Mouse (Mus musculus): ENCODE data around the gene Tnip2.
A peak's percentile ranks its signal among the peaks of the same experiment; 100 is the strongest.

Tnip2 gene

DNA sequence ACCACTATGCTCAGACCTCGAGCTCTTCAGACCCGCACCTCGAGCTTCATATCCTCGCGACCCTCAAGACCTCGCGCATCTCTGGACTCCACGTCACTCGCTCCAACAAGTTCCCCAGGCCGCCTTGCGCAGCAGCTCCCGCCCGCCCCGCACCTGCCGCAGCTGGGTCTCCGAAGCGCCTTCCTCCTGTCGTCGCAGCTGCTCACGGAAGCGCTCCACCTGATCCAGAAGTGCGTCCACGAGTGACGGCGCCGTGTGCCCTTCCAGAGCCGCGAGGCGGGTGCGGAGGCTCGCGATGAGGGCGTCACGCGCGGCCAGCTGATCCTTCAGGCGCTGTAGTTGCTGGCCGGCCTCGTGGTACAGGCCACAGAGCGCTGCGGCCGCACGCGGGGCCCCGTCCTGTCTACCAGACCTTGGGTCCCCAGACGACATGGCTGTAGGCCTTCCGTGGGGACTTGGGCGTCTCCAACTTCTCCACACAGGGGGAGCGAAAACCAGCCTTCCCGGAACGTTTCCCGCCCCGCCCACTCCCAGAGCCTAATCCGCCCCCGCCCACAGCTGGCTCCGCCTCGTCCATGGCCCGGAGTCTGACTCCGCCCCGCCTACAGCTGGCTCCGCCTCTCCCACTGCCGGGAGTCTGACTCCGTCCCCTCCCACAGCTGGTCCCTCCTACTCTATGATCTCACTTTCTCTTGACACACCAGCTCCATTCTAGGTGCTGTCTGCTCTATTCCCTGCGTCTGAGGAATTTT lies at the start of gene Tnip2:
TSS of gene Tnip2 (minus strand) at position 526 of the 752 bp plus-strand sequence.
- DNase-seq = peak; percentile 99

- no peak for DNase-seq
Measured at GRCm38 (mm10) chr5:34551821-34552220, 38.0 kb upstream of the Tnip2 start.

DNA sequence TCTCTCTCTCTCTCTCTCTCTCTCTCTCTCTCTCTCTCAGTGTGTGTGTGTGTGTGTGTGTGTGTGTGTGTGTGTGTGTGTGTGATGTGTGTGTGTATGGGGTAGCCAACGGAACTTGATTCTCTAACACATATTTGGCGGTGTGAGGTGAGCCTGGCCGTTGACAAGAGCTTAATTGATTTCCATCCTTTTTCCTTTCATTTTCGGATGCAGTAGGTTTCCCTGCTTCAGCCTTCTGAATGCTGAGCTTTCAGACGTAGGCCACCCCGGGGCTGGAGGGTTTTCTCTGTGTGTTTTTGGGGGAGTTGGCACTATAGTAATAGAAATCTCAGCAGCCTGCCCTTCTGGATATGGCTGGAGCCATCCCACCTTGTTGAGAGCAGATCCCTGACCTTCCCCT lies 36.5 kb upstream of the Tnip2 start:
- no peak for DNase-seq

DNA sequence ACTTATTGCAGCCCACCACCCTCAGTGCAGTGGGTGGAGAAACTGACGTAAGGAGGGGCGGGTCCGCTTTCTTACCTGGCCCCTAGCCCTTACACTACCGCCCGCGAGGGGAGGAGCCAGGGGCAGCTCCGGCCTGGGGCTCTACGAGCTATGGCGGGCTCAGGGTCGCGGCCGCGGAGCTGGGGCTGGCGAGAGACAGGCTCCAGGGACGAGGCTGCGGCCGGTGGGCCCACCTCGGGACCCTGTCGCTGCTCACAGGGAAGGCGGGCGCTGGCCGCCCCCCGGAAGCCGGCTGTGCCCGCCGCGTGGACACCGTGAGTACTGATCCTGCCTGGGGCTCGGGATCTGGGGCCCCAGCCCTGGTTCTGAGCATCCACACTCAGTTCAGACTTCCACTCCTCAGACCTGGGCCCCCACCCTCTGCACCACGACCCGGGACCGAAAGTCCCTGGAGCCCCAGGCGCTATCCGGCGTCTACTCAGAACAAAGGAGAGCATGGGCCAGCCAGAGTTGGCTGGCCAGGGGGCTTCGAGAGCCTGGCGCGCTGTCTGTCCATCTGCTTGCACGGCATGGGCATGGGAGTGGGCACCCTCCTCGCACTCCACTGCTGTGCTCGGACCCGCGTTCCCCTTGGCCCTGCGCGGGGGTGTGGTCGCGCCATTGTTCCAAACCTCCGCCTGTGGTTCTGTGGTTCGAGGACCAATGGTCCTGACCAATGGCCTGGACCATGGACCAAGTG lies 35.9 kb upstream of the Tnip2 start:
- DNase-seq = peak; percentile 61

GRCm38 (mm10) chr5:34549135-34549482 lies 35.3 kb upstream of the Tnip2 start:
- no peak for DNase-seq

GRCm38 (mm10) chr5:34547410-34547809 lies 33.6 kb upstream of the Tnip2 start:
- DNase-seq = peak; percentile 59

- no peak for DNase-seq
Measured at GRCm38 (mm10) chr5:34543114-34543513, 29.3 kb upstream of the Tnip2 start.

DNA sequence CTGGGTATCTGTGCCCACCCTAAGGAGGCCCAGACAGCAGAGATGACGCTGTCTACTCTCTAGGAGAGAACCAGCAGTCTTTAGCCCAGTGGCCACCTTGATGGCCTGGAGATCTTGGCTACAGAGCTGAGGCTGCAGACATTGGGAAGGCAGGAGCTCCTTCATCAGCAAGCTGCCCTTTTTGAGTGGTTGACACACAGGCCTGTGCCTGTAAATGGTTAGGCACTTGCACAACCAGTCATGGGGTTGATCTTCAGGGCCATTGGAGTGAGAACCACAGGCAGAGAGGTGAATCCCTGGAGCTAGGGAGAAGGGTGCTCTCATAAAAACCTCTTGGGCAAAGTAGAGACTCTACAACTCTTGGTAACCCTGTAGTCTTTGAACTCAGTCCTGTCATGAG lies 28.4 kb upstream of the Tnip2 start:
- DNase-seq = no peak

GRCm38 (mm10) chr5:34539121-34539520 lies 25.3 kb upstream of the Tnip2 start:
- DNase-seq = no peak

DNA sequence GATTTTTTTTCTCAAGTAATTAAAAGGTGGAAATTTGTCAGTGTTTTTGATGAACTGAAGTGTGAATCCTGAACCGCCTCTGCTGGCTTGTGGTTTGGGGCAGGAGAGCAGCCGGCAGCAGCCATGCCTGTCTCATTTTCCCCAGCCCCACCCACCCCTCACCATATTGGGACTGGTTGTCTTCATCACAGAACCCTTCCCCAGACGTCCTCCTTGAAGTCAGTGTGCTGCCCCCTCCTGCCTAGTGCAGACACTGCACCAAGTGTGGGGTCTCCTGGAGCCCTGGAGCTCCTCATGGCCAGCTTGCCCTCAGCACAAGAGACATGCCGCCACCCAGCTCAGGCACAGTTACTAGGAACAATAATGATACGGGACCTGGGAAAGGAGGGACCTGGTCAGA lies 24.7 kb upstream of the Tnip2 start:
- DNase-seq = no peak

DNA sequence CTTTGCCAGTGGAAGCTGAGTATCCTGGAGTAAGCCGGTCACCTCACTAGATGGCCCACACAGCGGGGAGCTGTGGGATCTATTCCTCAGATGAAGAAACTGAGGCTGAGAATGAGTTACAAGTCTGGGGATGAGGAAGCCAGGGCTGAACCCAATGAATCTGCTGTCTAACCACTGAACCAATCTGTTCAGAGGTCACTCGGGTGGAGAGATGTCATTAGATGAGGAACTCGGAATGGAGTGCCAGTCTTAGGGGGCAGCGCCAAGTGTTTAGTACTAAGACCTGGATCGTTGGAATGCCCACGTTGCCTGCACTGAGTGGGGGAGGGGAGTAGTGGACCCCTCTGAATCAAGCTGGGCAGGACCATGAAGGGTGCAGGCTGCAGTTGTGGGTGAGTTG lies 24.3 kb upstream of the Tnip2 start:
- DNase-seq = no peak

- DNase-seq = no peak
Measured at GRCm38 (mm10) chr5:34535831-34536230, 22.0 kb upstream of the Tnip2 start.

GRCm38 (mm10) chr5:34534776-34535581 lies 21.2 kb upstream of the Tnip2 start:
- DNase-seq = no peak

DNA sequence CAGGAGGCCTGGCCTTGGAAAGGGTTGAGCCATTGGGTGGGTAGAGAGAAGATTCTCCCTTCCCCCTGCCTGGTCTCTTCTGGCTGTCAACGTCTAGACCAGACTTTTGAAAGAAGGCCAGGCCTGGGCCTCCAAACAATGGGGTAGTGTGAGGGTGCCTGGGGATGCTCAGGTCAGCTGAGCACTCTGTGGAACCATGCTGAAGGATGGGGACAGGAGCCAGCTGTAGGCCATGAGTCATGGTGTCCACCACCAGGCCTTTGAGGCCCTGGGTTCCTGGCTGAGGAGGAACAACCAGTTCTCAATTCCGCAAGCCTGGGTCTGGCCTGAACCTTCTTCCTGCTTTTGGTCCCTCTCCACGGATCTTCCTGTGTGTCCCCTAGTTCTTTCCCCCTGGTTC lies 20.0 kb upstream of the Tnip2 start:
- no peak for DNase-seq

GRCm38 (mm10) chr5:34533066-34533465 lies 19.3 kb upstream of the Tnip2 start:
- no peak for DNase-seq

DNA sequence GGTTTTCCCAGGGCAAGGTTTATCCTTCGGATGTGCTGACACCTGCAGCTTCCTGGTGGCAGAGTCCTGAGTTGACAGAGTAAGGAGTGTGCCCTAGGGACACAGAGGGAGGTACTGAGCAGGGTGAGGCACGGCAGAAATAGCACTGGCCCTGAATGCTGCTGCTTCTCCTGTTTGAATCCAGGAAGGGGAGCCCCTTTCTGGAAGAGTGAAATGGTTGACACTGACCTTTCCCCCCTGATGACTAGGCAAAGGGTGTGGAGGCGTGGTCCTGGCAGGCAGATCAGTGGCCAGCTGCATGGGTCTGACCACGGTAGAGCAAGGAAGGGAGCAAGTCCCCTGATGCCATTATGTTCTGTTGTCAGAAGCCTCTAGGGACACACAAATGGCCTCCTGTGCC lies 16.9 kb upstream of the Tnip2 start:
- DNase-seq = peak; percentile 29

GRCm38 (mm10) chr5:34530116-34530515 lies 16.3 kb upstream of the Tnip2 start:
- DNase-seq = no peak

DNA sequence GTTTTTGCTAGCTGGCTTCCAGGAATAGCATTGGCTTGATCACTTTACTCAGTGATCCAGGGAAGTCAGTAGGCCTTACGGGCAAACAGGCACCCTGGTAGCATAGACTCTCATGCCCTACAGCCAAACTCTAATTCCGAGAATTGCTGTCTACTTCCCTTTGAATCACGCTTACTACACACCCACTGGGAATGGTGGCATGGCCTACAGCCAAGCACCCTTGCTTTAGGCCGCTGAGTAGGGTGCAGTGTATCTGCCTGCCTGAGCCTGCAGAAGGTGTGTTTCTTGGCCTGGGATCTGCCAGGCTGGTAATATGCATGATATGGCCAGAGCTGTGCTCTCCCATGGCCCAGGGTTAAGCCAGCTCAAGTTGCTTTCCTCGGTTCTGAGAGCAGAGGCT lies 14.9 kb upstream of the Tnip2 start:
- peak; percentile 15 for DNase-seq

GRCm38 (mm10) chr5:34527352-34527751 lies 13.6 kb upstream of the Tnip2 start:
- DNase-seq = no peak

DNA sequence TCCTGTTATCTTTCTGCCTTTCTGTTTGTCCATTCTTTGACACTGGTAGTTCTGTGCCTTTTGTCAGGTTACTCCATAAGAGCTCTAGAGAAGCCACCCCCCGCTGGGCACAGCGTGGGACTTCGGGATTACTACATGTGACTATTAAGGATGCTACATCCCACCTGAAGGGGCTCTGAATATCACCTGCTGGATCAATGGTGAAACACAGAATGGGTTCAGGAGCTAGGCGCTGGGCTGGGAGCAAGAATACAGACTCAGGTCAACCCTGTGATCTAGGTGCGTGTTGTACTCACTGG lies 12.6 kb upstream of the Tnip2 start:
- no peak for DNase-seq

DNA sequence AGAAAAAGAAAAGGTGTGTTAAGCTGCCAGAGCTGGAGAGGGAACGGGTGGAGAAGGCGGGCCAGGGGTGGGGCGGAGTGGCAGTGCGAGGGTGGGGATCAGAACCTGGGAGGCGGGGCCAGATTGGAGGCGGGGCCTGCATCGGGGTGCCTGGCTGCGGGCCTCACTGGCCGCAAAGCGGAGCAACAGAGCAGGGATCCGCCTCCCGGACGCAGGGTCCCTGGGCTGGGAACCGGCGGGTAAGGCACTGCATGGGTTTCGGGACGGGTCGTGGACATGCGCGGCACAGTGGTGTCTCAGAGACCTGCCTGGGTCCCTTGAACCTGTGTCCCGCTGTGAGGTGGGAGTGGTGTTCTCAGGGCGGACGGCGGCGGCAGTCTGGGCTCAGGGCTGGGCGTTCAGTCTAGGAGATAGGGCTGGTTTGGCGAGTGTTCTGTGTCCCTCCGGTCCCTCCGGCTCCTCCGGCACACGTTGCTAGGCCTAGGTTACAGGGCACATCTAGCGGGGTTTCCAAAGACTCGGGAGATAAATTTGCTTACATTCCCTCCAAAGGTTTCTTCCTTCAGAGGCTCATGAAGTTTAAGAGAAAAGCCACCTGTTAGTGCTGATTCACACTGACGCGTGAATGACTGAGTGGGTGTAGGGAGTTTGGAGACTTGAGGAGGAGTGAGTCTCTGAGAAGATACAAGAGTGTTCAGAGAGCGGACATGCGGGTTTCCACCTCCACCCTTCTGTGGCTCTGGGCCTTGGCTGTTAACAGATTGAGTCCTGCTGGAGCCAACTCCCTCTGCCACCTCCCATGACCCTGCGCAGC lies 12.1 kb upstream of the Tnip2 start, which contains the start of gene Sh3bp2:
TSS of gene Sh3bp2 (plus strand) at position 176 of the 814 bp plus-strand sequence.
- DNase-seq = peak; percentile 97

GRCm38 (mm10) chr5:34524511-34524910 lies 10.7 kb upstream of the Tnip2 start:
- no peak for DNase-seq

DNA sequence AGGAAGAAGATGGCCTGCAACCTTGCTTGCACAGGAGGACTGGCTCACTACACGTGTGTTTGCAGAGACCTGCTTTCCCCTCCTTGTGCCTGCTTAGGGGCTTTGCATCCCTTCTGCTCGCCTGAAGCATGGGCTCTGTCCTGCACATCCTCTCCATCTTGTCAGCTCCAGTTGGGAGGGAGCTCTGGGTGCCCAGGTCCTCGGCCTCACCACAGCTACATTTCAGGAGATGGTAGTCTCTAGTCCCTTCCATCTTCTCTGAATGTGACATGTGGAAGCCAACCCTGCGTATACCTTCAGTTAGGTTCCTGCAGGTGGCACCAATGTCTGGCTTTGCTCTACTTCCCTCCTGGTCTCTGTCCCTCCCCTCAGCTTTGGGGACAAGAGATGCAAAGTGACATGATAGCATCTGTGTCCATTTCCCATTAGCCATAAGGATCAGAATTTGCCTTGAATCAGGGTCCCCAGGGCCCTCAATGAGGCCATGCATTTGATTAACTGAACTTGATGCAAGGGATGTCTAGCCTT lies 10.2 kb upstream of the Tnip2 start:
- DNase-seq = no peak
